ENCODE assay signal across 8 mouse cellular contexts in the genomic region with DNA sequence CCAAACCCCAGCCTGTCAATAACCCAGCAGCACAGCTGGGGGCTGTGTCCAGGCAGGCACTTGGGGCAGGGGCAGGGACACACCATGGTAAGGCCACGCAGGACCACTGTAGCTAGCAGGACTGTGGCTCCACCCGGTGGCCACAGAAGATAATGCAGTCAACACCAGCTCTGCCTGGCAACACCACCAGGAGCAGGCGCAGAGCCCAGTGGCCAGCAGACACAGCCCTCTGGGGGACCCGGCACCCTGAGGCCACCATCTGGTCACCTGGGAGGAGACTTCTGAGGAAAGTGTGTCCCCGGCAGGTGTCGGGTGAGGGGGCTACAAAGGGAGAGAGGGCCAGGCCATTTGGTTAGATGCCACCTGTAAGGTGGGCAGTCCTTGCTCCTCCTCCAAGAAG. TPM values are rescaled to one million over a fixed set of nuclear protein-coding genes. Genes with fewer than 3 reads are reported as not detected.
DNase-seq lines count a peak whose midpoint lies in the region; ATAC-seq and TF ChIP-seq lines count a peak whose summit lies in the region.

No protein-coding gene starts in this region.

- no peak for TF ChIP-seq EP300 in liver, postnatal 0 days (IDR thresholded peaks at IDR 0.05; ENCODE audit: low read depth)

- peaks cover 53% of the 10 kb centered on the region for H3K36me3 ChIP-seq in embryonic facial prominence, embryonic 13.5 days
- H3K36me3 ChIP-seq in liver, postnatal 0 days (replicated peaks; ENCODE audit: insufficient read depth, low read length) = peaks cover 38% of the 10 kb centered on the region

- peak; percentile 96 for TF ChIP-seq CTCF in liver, postnatal 0 days (IDR thresholded peaks at IDR 0.05; ENCODE audit: low read depth)

- DNase-seq in adrenal gland, adult (ENCODE audit: inconsistent age in 2 of 2, low spot score in 1 of 2) = peak; percentile 72 to 87
- DNase-seq in adrenal gland, postnatal 4 days (ENCODE audit: low spot score in 2 of 2) = no peak
- DNase-seq in urinary bladder, postnatal 14 days (ENCODE audit: low spot score) = peak; percentile 68
- no peak for DNase-seq in urinary bladder, adult 18-20 months (ENCODE audit: low spot score in 2 of 2)
- DNase-seq in liver, postnatal 0 days = peak; percentile 87
- DNase-seq in retina, postnatal 7 days (ENCODE audit: low read depth, low spot score) = peak; percentile 64

- no peak overlapping the region for H3K4me2 ChIP-seq in embryonic facial prominence, embryonic 13.5 days
- no peak overlapping the region for H3K4me2 ChIP-seq in liver, postnatal 0 days (ENCODE audit: low read depth, low read length)

- H3K4me1 ChIP-seq in embryonic facial prominence, embryonic 13.5 days = peaks cover 30% of the 10 kb centered on the region
- H3K4me1 ChIP-seq in liver, postnatal 0 days (ENCODE audit: insufficient read depth) = peaks cover 28% of the 10 kb centered on the region

- WGBS in embryonic facial prominence, embryonic 13.5 days = 60% methylated on average over 6 of the region's 6 CpGs
- WGBS in liver, postnatal 0 days (ENCODE audit: insufficient replicate concordance) = 43% methylated on average over 6 of the region's 6 CpGs

- no peak overlapping the region for H3K4me3 ChIP-seq in embryonic facial prominence, embryonic 13.5 days
- H3K4me3 ChIP-seq in liver, postnatal 0 days (ENCODE audit: low read depth, low read length) = no peak overlapping the region

- peaks cover 16% of the 10 kb centered on the region for H3K27me3 ChIP-seq in embryonic facial prominence, embryonic 13.5 days
- H3K27me3 ChIP-seq in liver, postnatal 0 days (ENCODE audit: insufficient read depth, low read length) = no peaks in the 10 kb centered on the region

- H3K9me3 ChIP-seq in embryonic facial prominence, embryonic 13.5 days = no peaks in the 10 kb centered on the region
- no peaks in the 10 kb centered on the region for H3K9me3 ChIP-seq in liver, postnatal 0 days (ENCODE audit: low read length)

- no peak overlapping the region for H3K9ac ChIP-seq in embryonic facial prominence, embryonic 13.5 days
- no peak overlapping the region for H3K9ac ChIP-seq in liver, postnatal 0 days (replicated peaks)

- H3K27ac ChIP-seq in embryonic facial prominence, embryonic 13.5 days = no peak overlapping the region
- H3K27ac ChIP-seq in liver, postnatal 0 days (ENCODE audit: low read depth) = no peak overlapping the region

- ATAC-seq in embryonic facial prominence, embryonic 13.5 days (ENCODE audit: insufficient number of reproducible peaks, insufficient read depth, low FRiP score, low TSS enrichment, low read depth) = peak; percentile 20; the same call in 1 of the 2 replicates
- peak; percentile 64 to 65 for ATAC-seq in hematopoietic stem cell, adult 5-6 weeks (replicated peaks in 1 of 2; ENCODE audit: insufficient read depth in 1 of 2, low FRiP score in 2 of 2, low TSS enrichment in 1 of 2, low read depth in 1 of 2, poor library complexity in 2 of 2, severe bottlenecking in 2 of 2)
- ATAC-seq in liver, postnatal 0 days = peak; percentile 16; the same call in 1 of the 2 replicates

RNA-seq across cellular contexts. Expression of gene Npb, which starts 4.5 kb away (rescaled TPM):
- 1 to 10 TPM; 2.4 to 5.4 TPM for total RNA-seq in adrenal gland, postnatal 4 days (2021)
- polyA plus RNA-seq in embryonic facial prominence, embryonic 13.5 days (2015; fragmentation: Nextera tagmentation; extraction: Ambion mirVana) = 0.98 and 1.7 TPM in 2 replicates
- total RNA-seq in hematopoietic stem cell, adult 5-6 weeks (2017) = not detected in 2 replicates
- 20.9 and 22.2 TPM in 2 replicates for polyA plus RNA-seq in liver, postnatal 0 days (2015; fragmentation: Nextera tagmentation; extraction: Ambion mirVana)

RNA-seq across cellular contexts. Expression of gene Pcyt2, which starts 5.0 kb away (rescaled TPM):
- total RNA-seq in adrenal gland, postnatal 4 days (2021) = 100 to 1,000 TPM; 135 to 144 TPM
- polyA plus RNA-seq in embryonic facial prominence, embryonic 13.5 days (2015; fragmentation: Nextera tagmentation; extraction: Ambion mirVana) = 150 and 152 TPM in 2 replicates
- total RNA-seq in hematopoietic stem cell, adult 5-6 weeks (2017) = 38.6 and 41.7 TPM in 2 replicates
- 217 and 222 TPM in 2 replicates for polyA plus RNA-seq in liver, postnatal 0 days (2015; fragmentation: Nextera tagmentation; extraction: Ambion mirVana)

RNA-seq across cellular contexts. Expression of gene Sirt7, which starts 12.3 kb away (rescaled TPM):
- total RNA-seq in adrenal gland, postnatal 4 days (2021) = 10 to 100 TPM; 49.0 to 58.1 TPM
- polyA plus RNA-seq in embryonic facial prominence, embryonic 13.5 days (2015; fragmentation: Nextera tagmentation; extraction: Ambion mirVana) = 26.6 and 30.0 TPM in 2 replicates
- total RNA-seq in hematopoietic stem cell, adult 5-6 weeks (2017) = 52.4 and 56.7 TPM in 2 replicates
- polyA plus RNA-seq in liver, postnatal 0 days (2015; fragmentation: Nextera tagmentation; extraction: Ambion mirVana) = 34.3 TPM in 2 replicates

RNA-seq across cellular contexts. Expression of gene Anapc11, which starts 14.5 kb away (rescaled TPM):
- 10 to 100 TPM; 87.4 to 90.7 TPM for total RNA-seq in adrenal gland, postnatal 4 days (2021)
- polyA plus RNA-seq in embryonic facial prominence, embryonic 13.5 days (2015; fragmentation: Nextera tagmentation; extraction: Ambion mirVana) = 219 and 222 TPM in 2 replicates
- 18.1 and 32.6 TPM in 2 replicates for total RNA-seq in hematopoietic stem cell, adult 5-6 weeks (2017)
- polyA plus RNA-seq in liver, postnatal 0 days (2015; fragmentation: Nextera tagmentation; extraction: Ambion mirVana) = 46.1 and 47.5 TPM in 2 replicates

RNA-seq across cellular contexts. Expression of gene Alyref, which starts 14.6 kb away (rescaled TPM):
- 100 to 1,000 TPM; 136 to 169 TPM for total RNA-seq in adrenal gland, postnatal 4 days (2021)
- polyA plus RNA-seq in embryonic facial prominence, embryonic 13.5 days (2015; fragmentation: Nextera tagmentation; extraction: Ambion mirVana) = 492 and 529 TPM in 2 replicates
- total RNA-seq in hematopoietic stem cell, adult 5-6 weeks (2017) = 110 and 227 TPM in 2 replicates
- 162 and 168 TPM in 2 replicates for polyA plus RNA-seq in liver, postnatal 0 days (2015; fragmentation: Nextera tagmentation; extraction: Ambion mirVana)

Comparison
In these comparisons a context has a peak if more than half of its experiments do, and no peak if none do; other contexts are left out.
1. DNase-seq: peak in adrenal gland, adult (2 of 2), urinary bladder, postnatal 14 days (single experiment), liver, postnatal 0 days (single experiment) and retina, postnatal 7 days (single experiment); none in adrenal gland, postnatal 4 days (0 of 2) and urinary bladder, adult 18-20 months (0 of 2).
2. Peak in every context shown above with its lines, with median percentiles within 50 percentile points of each other: ATAC-seq.